Mouse (Mus musculus) lung, postnatal 0 days (tissue): Measurements from ENCODE around the gene Fkbp10.

Source experiments
- CTCF ChIP-seq: IDR thresholded peaks from 2 replicates; pipeline ENCODE4 v1.5.1; 2016; ENCODE audit warnings: antibody characterized with exemption, mild to moderate bottlenecking
- EP300 ChIP-seq: IDR thresholded peaks from 2 replicates; pipeline ENCODE4 v1.6.1; 2016; ENCODE audit warnings: antibody characterized with exemption, mild to moderate bottlenecking, control low read depth

DNA sequence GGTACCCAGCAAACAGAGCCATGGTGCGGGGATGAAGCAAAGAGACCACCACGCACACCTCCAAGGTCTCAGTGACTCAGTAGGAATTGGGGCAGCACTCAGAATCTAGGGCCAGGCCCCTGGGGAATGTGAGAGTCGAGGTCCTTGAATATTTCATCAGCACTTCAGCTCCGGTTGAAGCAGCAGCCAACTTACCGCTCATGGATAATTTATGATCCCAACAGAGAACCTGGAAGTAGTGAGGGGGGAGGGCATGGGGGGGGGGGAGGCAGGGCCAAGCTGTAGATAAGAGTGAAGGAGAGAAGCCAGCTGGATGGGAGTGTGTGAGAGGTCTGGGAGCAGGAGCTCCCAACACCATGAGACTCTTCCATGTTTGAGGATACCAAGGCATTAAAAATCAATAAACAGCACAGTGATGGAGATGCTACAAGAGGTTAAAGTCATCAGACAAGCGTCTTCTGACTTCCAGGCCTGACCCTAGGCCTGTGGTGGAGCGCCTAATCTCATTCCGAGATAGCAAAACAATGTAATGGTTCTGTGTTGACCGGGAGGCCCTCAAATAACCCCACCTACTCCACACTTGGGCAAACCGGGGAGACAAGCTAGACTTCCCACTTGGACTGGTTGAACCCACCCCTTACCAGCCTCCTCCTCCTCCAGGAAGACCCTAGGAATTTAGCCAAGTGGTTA lies 11.9 kb upstream of the Fkbp10 start:
- TF ChIP-seq EP300 (no peak), CTCF (no peak)
